Mouse (Mus musculus) B cell, adult (primary cell): ENCODE measurements around the gene Calcoco1. TPM values are rescaled to one million over a fixed set of nuclear protein-coding genes. Genes with fewer than 3 reads are reported as not detected.

ENCODE experiments used
- total RNA-seq: library from RNA; stranded (reverse); gene quantifications from 4 replicates; pipeline ENCODE4 v1.2.4, GENCODE M21; 2023; ENCODE audit not compliant: inconsistent age

The Calcoco1 gene
- total RNA-seq: 48.6 to 55.1 TPM (median 53.1 TPM) in 4 replicates

GRCm38 (mm10) chr15:102721980-102722475 lies at the start of gene Calcoco1:
TSS of gene Calcoco1 (minus strand) at chr15:102722178.

DNA sequence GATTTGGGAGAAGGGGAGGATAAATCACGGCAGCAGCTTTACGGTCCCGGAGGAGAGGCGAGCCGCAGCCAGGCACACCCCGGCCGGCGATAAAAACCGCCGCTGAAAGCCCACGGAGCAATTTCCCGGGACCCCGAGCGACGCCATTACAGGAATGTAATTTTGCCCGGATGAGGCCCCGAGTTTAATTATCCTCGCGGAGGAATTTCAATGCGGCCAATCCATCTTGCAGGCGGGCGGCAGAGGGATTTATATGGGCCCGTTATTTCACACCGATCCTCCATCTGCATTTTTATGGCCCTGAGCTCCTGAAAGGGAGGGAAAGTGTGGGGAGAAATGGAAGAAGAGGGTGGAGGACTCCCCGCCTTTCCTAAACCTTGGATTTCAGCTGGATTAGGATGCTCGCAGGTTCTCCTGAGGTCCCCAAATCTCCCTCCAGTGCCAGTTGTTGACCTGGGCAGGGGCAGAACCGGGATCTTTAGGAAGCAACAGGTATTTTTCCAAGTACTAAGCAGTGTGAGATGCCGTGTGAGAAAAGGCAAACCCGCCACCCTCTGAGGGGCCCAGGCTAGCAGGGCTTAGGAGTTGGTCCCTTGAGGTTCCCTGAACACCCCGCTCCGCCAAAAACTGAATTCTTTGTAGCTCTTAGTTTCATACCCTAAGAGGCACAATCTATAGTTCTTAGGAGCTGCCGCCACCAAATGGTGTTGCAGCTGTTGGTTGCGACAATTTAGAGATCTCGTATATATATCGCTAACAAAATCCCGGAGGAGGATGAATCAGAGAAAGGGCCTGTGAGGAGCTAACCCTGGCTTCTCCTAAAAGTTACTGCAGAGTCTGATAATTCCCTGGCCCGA lies 49.5 kb downstream of the Calcoco1 start, which contains the start of gene Atp5g2:
TSS of gene Atp5g2 (minus strand) at position 138 of the 857 bp plus-strand sequence.

Other genes with a start within 250 kb of the Calcoco1 start
- gene Gm10337, start 218.5 kb downstream of the Calcoco1 start, total RNA-seq: 9.8 to 23.4 TPM (median 22.2 TPM) in 3 of 4 replicates, not detected in the other
- 0.72 to 1.7 TPM (median 0.99 TPM) in 4 replicates for gene Map3k12, start 205.1 kb downstream of the Calcoco1 start, total RNA-seq
- gene Tarbp2, start 204.0 kb downstream of the Calcoco1 start, total RNA-seq: 41.2 to 56.9 TPM (median 44.9 TPM) in 4 replicates
- 10.3 to 27.3 TPM (median 19.1 TPM) in 4 replicates for gene Npff, start 197.2 kb downstream of the Calcoco1 start, total RNA-seq
- gene Gm28047, start 97.1 kb downstream of the Calcoco1 start, total RNA-seq: 4.3 TPM in 1 of 4 replicates, not detected in the others
- gene Atf7, start 96.7 kb downstream of the Calcoco1 start, total RNA-seq: 118 to 134 TPM (median 127 TPM) in 4 replicates
- gene Atp5g2, start 49.8 kb downstream of the Calcoco1 start, total RNA-seq: 6.2 to 9.1 TPM (median 7.2 TPM) in 4 replicates
- not detected in 4 replicates for gene Hoxc13, start 198.9 kb upstream of the Calcoco1 start, total RNA-seq
- not detected in 4 replicates for gene Hoxc12, start 214.6 kb upstream of the Calcoco1 start, total RNA-seq
- not detected in 4 replicates for gene Hoxc11, start 232.2 kb upstream of the Calcoco1 start, total RNA-seq
- gene Hoxc10, start 244.6 kb upstream of the Calcoco1 start, total RNA-seq: not detected in 4 replicates
- not detected in 4 replicates for gene Hoxc5, start 245.3 kb upstream of the Calcoco1 start, total RNA-seq